Mouse (Mus musculus) thymus, adult 2 months (tissue): ENCODE data around the gene Abcb8.

ENCODE experiments used
- CTCF ChIP-seq: fragments of 200-500 bp; IDR thresholded peaks from 2 replicates; pipeline ENCODE4 v1.5.1; 2012; ENCODE audit warnings: mild to moderate bottlenecking, control low read depth, low read length, moderate library complexity, borderline replicate concordance; ENCODE audit not compliant: control insufficient read depth, poor library complexity, insufficient read depth; ENCODE audit errors: extremely low read depth
- POLR2A ChIP-seq: fragments of 200-500 bp; IDR thresholded peaks from 2 replicates; pipeline ENCODE4 v1.6.1; 2012; ENCODE audit warnings: mild to moderate bottlenecking, low read length, control low read depth, moderate library complexity; ENCODE audit not compliant: control insufficient read depth, poor library complexity, insufficient read depth; ENCODE audit errors: extremely low read depth

- peak; percentile 88 for TF ChIP-seq POLR2A
- no peak for TF ChIP-seq CTCF
Measured at GRCm38 (mm10) chr5:24344477-24345051, 48.9 kb upstream of the Abcb8 start.
